Mouse (Mus musculus) midbrain, embryonic 15.5 days (tissue): ENCODE measurements at regions not wholly inside any gene's neighbourhood (a gene's known extent, or its start where the extent isn't known, plus 50 kb on each side); places are given as distances from the start of the nearest gene placed in this dataset.

ENCODE experiments used
- ATAC-seq: fragments of 200-750 bp; cut with Nextera tagmentation; replicated peaks from 2 replicates; pipeline ENCODE4 v1.8.0; 2017; ENCODE audit warnings: moderate TSS enrichment
- H3K27ac ChIP-seq: fragments of 300-500 bp; sonication (generic); 2 replicates; pipeline ENCODE4 v1.5.1; 2015; ENCODE audit warnings: mild to moderate bottlenecking, inconsistent platforms
- H3K27me3 ChIP-seq: fragments of 300-500 bp; sonication (generic); replicated peaks from 2 replicates; pipeline ENCODE4 v1.6.1; 2015; ENCODE audit warnings: inconsistent platforms
- H3K36me3 ChIP-seq: fragments of 300-500 bp; sonication (generic); replicated peaks from 2 replicates; pipeline ENCODE4 v1.6.1; 2015; ENCODE audit warnings: inconsistent platforms
- H3K4me1 ChIP-seq: fragments of 300-500 bp; sonication (generic); 2 replicates; pipeline ENCODE4 v1.6.1; 2015; ENCODE audit warnings: inconsistent platforms
- H3K4me2 ChIP-seq: fragments of 300-500 bp; sonication (generic); 2 replicates; pipeline ENCODE4 v1.6.1; 2015; ENCODE audit warnings: inconsistent platforms, mild to moderate bottlenecking, moderate library complexity
- H3K4me3 ChIP-seq: fragments of 300-500 bp; sonication (generic); 2 replicates; pipeline ENCODE4 v1.5.1; 2015; ENCODE audit warnings: mild to moderate bottlenecking, inconsistent platforms
- H3K9ac ChIP-seq: fragments of 300-500 bp; sonication (generic); 2 replicates; pipeline ENCODE4 v1.6.1; 2015; ENCODE audit warnings: mild to moderate bottlenecking, inconsistent platforms
- H3K9me3 ChIP-seq: fragments of 300-500 bp; sonication (generic); 2 replicates; pipeline ENCODE4 v1.6.1; 2016; ENCODE audit warnings: inconsistent platforms
- WGBS: fragments of 180-500 bp; shearing (Covaris S2); methylation state at CpG from one replicate; pipeline ENCODE4 v1.1.7; 2015; ENCODE audit warnings: mixed read lengths; 5-methylcytosine and 5-hydroxymethylcytosine counted together

- 76% methylated on average over 12 of the region's 12 CpGs for WGBS
- Histone ChIP-seq H3K27ac (no peak overlapping the region), H3K4me1 (no peaks in the 10 kb centered on the region), H3K9me3 (no peaks in the 10 kb centered on the region), H3K4me2 (no peak overlapping the region), H3K4me3 (no peak overlapping the region), H3K9ac (no peak overlapping the region), H3K36me3 (no peaks in the 10 kb centered on the region), H3K27me3 (no peaks in the 10 kb centered on the region)
- no peak for ATAC-seq
Observed at GRCm38 (mm10) chr13:31326269-31326851, 229.6 kb upstream of the Foxq1 start.

DNA sequence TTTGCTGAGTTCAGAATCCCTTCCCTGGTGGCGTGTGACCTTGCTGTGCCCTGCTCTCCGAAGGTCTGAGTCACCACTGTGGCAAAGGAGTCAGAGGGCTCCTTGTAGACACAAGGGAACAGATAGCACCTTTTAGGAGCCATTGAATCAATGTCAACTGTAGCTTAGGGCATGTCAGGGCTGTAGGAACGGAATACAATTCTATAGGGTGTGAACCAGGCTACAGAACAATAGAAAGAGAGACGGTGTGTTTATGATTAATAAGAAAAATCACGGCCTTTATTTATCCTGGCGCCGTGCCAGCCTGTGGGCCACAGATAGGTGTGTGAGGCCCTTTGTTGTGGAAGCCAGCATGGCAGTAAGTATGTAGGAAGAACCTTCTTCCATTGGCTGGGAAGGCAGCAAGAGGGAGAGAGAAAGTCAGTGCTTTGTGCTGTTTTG lies 228.4 kb upstream of the Foxq1 start:
- no peaks in the 10 kb centered on the region for H3K4me1 ChIP-seq
- H3K9me3 ChIP-seq, result no peaks in the 10 kb centered on the region
- H3K4me3 ChIP-seq, result no peak overlapping the region
- H3K27ac ChIP-seq, result no peak overlapping the region
- no peak overlapping the region for H3K4me2 ChIP-seq
- WGBS, result 84% methylated on average over 7 of the region's 7 CpGs
- H3K36me3 ChIP-seq, result no peaks in the 10 kb centered on the region
- no peaks in the 10 kb centered on the region for H3K27me3 ChIP-seq
- H3K9ac ChIP-seq, result no peak overlapping the region
- no peak for ATAC-seq

GRCm38 (mm10) chr13:31328756-31329155 lies 227.2 kb upstream of the Foxq1 start:
- Histone ChIP-seq H3K36me3 (no peaks in the 10 kb centered on the region), H3K9ac (no peak overlapping the region), H3K27ac (no peak overlapping the region), H3K4me2 (no peak overlapping the region), H3K4me3 (no peak overlapping the region), H3K27me3 (no peaks in the 10 kb centered on the region), H3K9me3 (no peaks in the 10 kb centered on the region), H3K4me1 (no peaks in the 10 kb centered on the region)
- ATAC-seq, result no peak
- 88% methylated on average over 8 of the region's 8 CpGs for WGBS

DNA sequence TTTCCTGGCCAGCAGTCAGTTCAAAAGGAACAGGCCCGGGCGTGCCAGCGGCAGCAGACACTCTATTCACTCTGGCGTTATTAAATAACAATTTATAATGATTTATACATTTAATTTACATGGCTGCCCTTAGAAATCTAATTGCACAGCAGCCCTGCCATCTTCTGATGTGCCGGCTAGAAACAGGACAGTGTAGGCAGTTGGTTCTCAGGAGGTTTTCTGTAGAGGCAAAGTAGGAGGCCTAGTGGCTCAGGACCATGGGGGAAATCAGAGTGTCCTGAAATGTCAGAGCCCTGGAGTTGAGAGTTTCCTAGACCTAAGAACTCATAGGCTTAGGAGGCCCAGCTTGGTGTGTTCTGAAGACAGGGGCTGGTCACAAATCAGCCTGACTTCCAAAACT lies 225.2 kb upstream of the Foxq1 start:
- H3K9ac ChIP-seq, result no peak overlapping the region
- H3K27ac ChIP-seq, result no peak overlapping the region
- no peak overlapping the region for H3K4me2 ChIP-seq
- no peak overlapping the region for H3K4me3 ChIP-seq
- no peak for ATAC-seq
- 90% methylated on average over 5 of the region's 5 CpGs for WGBS
- no peaks in the 10 kb centered on the region for H3K9me3 ChIP-seq
- no peaks in the 10 kb centered on the region for H3K4me1 ChIP-seq
- H3K36me3 ChIP-seq, result no peaks in the 10 kb centered on the region
- no peaks in the 10 kb centered on the region for H3K27me3 ChIP-seq

DNA sequence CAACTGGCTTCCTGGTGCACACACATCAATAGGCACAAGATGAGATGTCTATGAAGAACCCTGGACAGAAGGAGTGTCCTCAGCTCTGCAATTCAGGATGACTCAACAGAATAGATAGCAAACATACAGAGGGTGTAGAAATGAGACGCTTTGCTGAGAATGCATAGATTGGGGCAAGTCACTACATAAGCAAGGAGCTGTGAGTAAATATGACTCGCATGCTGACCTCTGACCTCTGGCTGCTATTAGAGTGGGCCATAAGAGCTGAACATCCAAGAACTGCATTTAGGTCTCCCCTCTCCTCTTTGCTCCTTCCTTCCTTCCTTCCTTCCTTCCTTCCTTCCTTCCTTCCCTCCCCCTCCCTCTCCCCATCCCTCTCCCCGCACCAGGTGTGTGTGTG lies 221.0 kb upstream of the Foxq1 start:
- Histone ChIP-seq H3K9me3 (no peaks in the 10 kb centered on the region), H3K27ac (no peak overlapping the region), H3K4me2 (no peak overlapping the region), H3K4me1 (no peaks in the 10 kb centered on the region), H3K27me3 (no peaks in the 10 kb centered on the region), H3K4me3 (no peak overlapping the region), H3K36me3 (no peaks in the 10 kb centered on the region), H3K9ac (no peak overlapping the region)
- 91% methylated on average over 3 of the region's 3 CpGs for WGBS
- no peak for ATAC-seq

GRCm38 (mm10) chr13:31337631-31338030 lies 218.3 kb upstream of the Foxq1 start:
- Histone ChIP-seq H3K9me3 (no peaks in the 10 kb centered on the region), H3K36me3 (no peaks in the 10 kb centered on the region), H3K27ac (no peak overlapping the region), H3K4me1 (no peaks in the 10 kb centered on the region), H3K4me3 (no peak overlapping the region), H3K9ac (no peak overlapping the region), H3K27me3 (no peaks in the 10 kb centered on the region), H3K4me2 (no peak overlapping the region)
- WGBS, result 69% methylated on average over 6 of the region's 6 CpGs
- no peak for ATAC-seq

DNA sequence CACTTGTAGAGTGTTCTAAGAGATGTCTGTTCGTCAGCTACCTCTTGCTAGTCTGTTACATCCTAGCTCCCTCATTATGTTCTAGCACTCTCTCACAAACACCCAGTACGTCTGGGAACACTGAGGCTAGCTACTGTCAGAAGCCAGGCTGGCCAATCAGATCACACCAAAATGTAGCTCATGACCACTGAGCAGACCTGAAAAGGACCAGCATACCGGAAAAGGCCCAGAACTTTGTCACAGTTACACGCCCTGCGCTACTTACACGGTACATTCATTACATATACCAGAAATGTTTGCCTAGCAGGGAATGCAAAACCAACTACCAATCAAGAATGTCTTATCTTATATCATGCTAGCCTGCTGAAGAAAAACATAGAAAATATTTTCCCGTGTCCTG lies 216.5 kb upstream of the Foxq1 start:
- Histone ChIP-seq H3K27me3 (no peaks in the 10 kb centered on the region), H3K4me1 (no peaks in the 10 kb centered on the region), H3K9ac (no peak overlapping the region), H3K4me3 (no peak overlapping the region), H3K9me3 (no peaks in the 10 kb centered on the region), H3K4me2 (no peak overlapping the region), H3K36me3 (no peaks in the 10 kb centered on the region), H3K27ac (no peak overlapping the region)
- WGBS, result 95% methylated on average over 7 of the region's 7 CpGs
- no peak for ATAC-seq

GRCm38 (mm10) chr13:31339901-31340300 lies 216.0 kb upstream of the Foxq1 start:
- Histone ChIP-seq H3K9me3 (no peaks in the 10 kb centered on the region), H3K36me3 (no peaks in the 10 kb centered on the region), H3K27me3 (no peaks in the 10 kb centered on the region), H3K4me2 (no peak overlapping the region), H3K27ac (no peak overlapping the region), H3K4me3 (no peak overlapping the region), H3K9ac (no peak overlapping the region), H3K4me1 (no peaks in the 10 kb centered on the region)
- no peak for ATAC-seq
- 85% methylated on average over 2 of the region's 2 CpGs for WGBS

DNA sequence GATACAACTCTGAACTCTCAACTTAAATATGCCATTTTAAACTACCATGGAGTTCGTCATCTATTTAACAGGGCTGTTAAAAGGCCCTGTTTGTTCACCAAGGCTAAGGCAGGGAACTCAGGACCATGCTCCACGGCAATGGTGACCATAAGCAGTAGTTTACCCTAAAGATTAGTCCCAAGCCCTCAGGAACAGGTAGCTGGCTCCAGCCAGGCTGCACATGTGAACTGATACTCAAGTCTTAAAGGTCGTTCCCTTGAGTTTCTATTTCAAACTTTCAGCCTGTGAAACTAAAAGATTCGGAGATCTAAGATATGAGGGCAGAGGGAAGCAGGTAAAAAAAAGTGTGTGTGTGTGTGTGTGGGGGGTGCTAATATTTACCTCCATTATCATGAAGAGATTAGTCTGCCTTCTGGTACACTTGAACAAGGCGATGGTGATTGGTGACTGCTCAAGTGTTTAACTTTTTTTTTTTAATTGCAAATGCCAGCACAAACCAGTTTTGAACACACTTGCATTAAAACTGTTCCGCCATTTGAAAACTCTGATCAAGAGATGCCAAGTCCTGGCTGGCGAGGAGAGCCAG lies 215.5 kb upstream of the Foxq1 start:
- Histone ChIP-seq H3K27ac (no peak overlapping the region), H3K4me3 (no peak overlapping the region), H3K36me3 (no peaks in the 10 kb centered on the region), H3K4me1 (no peaks in the 10 kb centered on the region), H3K27me3 (no peaks in the 10 kb centered on the region), H3K9me3 (no peaks in the 10 kb centered on the region), H3K9ac (no peak overlapping the region), H3K4me2 (no peak overlapping the region)
- ATAC-seq, result no peak
- WGBS, result 83% methylated on average over 7 of the region's 7 CpGs

DNA sequence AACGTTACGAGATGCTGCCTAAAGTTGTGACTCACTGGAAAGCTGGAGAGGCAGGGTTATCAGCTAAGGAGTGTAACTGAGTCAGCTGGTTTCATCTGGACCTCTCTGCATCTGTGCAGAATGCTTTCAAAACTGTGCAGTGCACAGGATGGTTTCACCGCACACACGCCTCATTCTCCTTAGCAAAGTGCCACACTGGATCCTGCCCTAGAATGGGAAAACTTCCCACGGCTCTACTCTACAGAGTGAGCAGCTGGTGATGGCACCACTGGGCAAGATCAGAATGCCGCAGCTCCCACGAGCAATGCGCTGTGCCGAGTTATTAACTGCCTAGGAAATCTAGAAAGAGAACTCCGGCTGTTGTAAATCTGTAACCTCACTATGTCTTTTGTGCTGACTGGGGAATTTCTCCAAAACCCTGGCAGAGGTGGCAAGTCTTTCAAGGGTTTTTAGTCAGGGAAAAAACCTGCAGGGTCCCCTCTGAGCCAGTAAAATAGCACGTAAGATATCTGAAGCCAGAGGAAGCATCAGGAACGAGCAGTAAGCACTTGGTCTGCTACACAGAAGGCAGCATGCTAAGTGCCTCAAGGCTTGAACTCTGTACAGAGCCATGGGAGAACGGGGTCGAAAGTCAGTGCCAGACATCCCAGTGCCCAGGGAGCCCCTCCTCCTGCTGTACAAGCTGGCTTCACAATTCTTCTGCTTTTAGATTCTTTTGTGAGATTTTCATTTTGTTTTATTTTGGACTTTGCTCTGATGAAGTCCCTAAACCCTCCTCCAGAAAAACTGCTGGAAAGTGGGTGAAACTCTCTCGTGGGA lies 214.4 kb upstream of the Foxq1 start:
- H3K36me3 ChIP-seq, result no peaks in the 10 kb centered on the region
- no peak overlapping the region for H3K27ac ChIP-seq
- H3K27me3 ChIP-seq, result no peaks in the 10 kb centered on the region
- no peak overlapping the region for H3K9ac ChIP-seq
- H3K4me2 ChIP-seq, result no peak overlapping the region
- WGBS, result 86% methylated on average over 15 of the region's 15 CpGs
- H3K4me1 ChIP-seq, result no peaks in the 10 kb centered on the region
- no peak overlapping the region for H3K4me3 ChIP-seq
- no peak for ATAC-seq
- H3K9me3 ChIP-seq, result no peaks in the 10 kb centered on the region

GRCm38 (mm10) chr13:31346205-31346604 lies 209.7 kb upstream of the Foxq1 start:
- ATAC-seq, result no peak
- Histone ChIP-seq H3K27me3 (no peaks in the 10 kb centered on the region), H3K9ac (no peak overlapping the region), H3K4me3 (no peak overlapping the region), H3K4me2 (no peak overlapping the region), H3K27ac (no peak overlapping the region), H3K4me1 (no peaks in the 10 kb centered on the region), H3K9me3 (no peaks in the 10 kb centered on the region), H3K36me3 (no peaks in the 10 kb centered on the region)
- 54% methylated on average over 1 of the region's 1 CpGs for WGBS

DNA sequence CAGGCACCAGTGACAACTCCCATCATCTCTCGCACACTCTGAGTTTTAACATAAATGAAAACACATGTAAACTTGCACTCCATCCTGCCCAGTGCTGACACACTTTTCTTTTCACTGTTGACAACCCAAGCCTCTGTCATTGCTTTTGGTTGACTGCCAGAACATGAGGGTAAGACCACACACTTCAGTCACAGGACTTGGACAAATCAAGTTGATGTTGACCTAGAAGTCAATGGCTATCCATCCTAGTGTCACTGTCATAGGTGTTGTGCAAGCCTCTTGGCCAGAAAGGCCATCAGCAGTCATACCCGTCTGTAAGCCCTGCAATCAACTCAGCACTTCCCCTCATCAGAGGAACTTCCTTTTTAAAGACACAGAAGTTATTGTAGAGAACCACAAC lies 208.9 kb upstream of the Foxq1 start:
- H3K9me3 ChIP-seq, result no peaks in the 10 kb centered on the region
- no peak overlapping the region for H3K4me3 ChIP-seq
- H3K4me2 ChIP-seq, result no peak overlapping the region
- WGBS, result 91% methylated on average over 2 of the region's 2 CpGs
- H3K27me3 ChIP-seq, result no peaks in the 10 kb centered on the region
- H3K36me3 ChIP-seq, result no peaks in the 10 kb centered on the region
- H3K9ac ChIP-seq, result no peak overlapping the region
- H3K27ac ChIP-seq, result no peak overlapping the region
- ATAC-seq, result no peak
- no peaks in the 10 kb centered on the region for H3K4me1 ChIP-seq

GRCm38 (mm10) chr13:31349671-31350070 lies 206.3 kb upstream of the Foxq1 start:
- no peak overlapping the region for H3K4me3 ChIP-seq
- no peak overlapping the region for H3K9ac ChIP-seq
- no peaks in the 10 kb centered on the region for H3K36me3 ChIP-seq
- no peak for ATAC-seq
- WGBS, result 64% methylated on average over 2 of the region's 2 CpGs
- H3K4me2 ChIP-seq, result no peak overlapping the region
- no peak overlapping the region for H3K27ac ChIP-seq
- no peaks in the 10 kb centered on the region for H3K4me1 ChIP-seq
- H3K27me3 ChIP-seq, result no peaks in the 10 kb centered on the region
- no peaks in the 10 kb centered on the region for H3K9me3 ChIP-seq
